Mouse (Mus musculus): ENCODE results near the gene Acvr1b.

The Acvr1b gene

GRCm38 (mm10) chr15:101252614-101253013 lies 78.7 kb downstream of the Acvr1b start:
- no peak for DNase-seq (ENCODE audit: low spot score)

- no peak for DNase-seq (ENCODE audit: low spot score)
These were observed 79.7 kb downstream of the Acvr1b start for GRCm38 (mm10) chr15:101253563-101253885.

DNA sequence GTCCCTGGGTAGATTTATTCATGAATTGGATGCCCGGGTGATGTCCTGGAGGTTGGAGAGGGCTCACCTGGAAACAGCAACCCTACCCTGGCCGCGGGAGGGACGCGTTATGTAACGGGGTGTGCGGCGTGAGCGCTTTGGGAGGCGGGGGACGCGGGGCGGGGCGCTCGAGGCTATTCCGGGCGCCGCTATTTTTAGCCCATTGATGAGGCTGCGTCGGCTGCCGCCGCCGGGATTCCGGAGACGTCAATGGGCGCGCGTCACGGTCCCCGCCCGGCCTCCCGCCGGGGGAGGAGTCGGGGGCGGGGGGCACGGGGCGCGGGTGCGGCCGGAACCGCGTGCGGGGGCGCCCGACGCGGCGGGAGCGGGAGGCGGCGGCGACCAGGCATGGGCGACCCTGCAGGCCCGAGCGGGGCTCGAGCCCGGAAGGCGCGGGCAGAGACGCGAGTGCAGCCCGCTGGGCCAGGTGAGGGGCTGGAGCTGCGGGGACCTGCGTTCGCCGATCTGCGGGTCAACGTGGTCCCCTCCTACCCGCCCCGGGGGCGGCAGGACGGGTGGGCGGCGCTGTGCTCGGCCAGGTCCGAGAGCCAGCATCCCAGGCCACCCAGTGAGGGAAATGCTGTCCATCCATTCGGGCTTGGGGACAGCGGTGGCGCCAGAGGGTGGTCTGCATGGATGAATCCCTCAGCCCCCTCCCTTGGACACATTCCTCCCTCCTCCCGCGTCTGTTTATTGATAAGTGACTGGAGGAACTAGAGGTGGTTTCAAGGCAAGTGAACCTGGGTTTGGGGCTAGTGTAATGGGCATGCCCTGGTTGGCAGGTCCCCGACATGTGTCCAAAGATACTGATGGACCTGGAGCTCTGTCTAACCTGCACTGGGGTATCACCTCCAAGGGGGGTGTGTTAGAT lies 80.3 kb downstream of the Acvr1b start, which contains the start of gene Nr4a1:
Nr4a1 (plus strand) TSS at position 384 of the 910 bp plus-strand sequence.
- DNase-seq (ENCODE audit: low spot score), result peak; percentile 62

- no peak for DNase-seq (ENCODE audit: low spot score)
These were observed 82.1 kb downstream of the Acvr1b start for GRCm38 (mm10) chr15:101255842-101256462.

DNA sequence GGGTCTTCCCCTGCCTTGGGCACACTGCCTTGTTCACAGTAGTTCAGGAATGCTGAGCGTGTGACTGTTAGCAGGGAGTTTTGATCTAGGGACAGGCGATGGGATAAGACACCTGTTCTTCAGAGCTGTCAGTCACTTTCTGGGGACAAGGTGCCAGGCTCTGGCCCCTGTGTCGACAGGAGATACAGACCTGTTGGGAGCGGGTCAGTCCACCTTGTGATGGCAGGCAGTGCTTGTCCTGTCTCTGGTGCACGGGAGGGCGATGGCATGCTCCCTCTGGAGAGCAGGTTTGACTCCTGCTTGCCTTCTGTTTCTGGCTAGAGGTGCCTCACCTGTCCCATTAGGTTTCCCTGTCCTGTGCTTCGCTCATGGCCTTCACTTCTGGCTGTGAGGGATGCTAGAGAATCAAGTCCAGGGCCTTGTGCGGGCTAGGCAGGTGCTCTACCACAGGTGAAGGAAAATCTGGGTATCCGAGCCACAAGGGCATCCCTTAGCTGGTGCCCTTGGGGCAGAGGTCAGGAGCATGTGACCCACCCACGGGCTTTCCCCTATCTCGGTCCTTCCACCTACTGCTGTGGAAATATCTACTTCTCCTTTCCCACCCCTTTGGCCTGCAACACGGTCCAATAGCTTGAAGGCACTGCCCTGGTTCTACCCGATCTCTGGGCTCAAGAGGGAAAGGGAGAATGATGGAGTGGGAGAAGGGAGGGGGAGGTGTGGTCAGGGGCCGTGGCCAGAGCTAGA lies 82.8 kb downstream of the Acvr1b start:
- no peak for DNase-seq (ENCODE audit: low spot score)

- DNase-seq (ENCODE audit: low spot score), result no peak
These were observed 84.6 kb downstream of the Acvr1b start for GRCm38 (mm10) chr15:101258420-101258819.

- DNase-seq (ENCODE audit: low spot score), result no peak
These were observed 86.1 kb downstream of the Acvr1b start for GRCm38 (mm10) chr15:101259922-101260321.

- DNase-seq (ENCODE audit: low spot score), result no peak
These were observed 86.5 kb downstream of the Acvr1b start for GRCm38 (mm10) chr15:101260387-101260786.

GRCm38 (mm10) chr15:101260874-101261622 lies 87.2 kb downstream of the Acvr1b start:
- DNase-seq (ENCODE audit: low spot score), result no peak

GRCm38 (mm10) chr15:101262502-101262901 lies 88.6 kb downstream of the Acvr1b start:
- DNase-seq (ENCODE audit: low spot score), result no peak

Measured in yolk sac, embryonic 10.5 days (tissue).